Mouse (Mus musculus) forebrain, embryonic 16.5 days (tissue): ENCODE measurements at regions not wholly inside any gene's neighbourhood (a gene's known extent, or its start where the extent isn't known, plus 50 kb on each side); places are given as distances from the start of the nearest gene placed in this dataset.

Experiments used
- ATAC-seq: fragments of 200-750 bp; cut with Nextera tagmentation; 2 replicates; pipeline ENCODE4 v1.8.0; 2017; ENCODE audit warnings: mild to moderate bottlenecking, moderate library complexity
- H3K27ac ChIP-seq: fragments of 300-500 bp; sonication (generic); 2 replicates; pipeline ENCODE4 v1.5.1; 2014; ENCODE audit warnings: low read length, control low read depth
- H3K27me3 ChIP-seq: fragments of 300-500 bp; sonication (generic); replicated peaks from 2 replicates; pipeline ENCODE4 v1.6.1; 2014; ENCODE audit warnings: low read length; ENCODE audit not compliant: control insufficient read depth, insufficient read depth
- H3K36me3 ChIP-seq: fragments of 300-500 bp; sonication (generic); 2 replicates; pipeline ENCODE4 v1.6.1; 2014; ENCODE audit not compliant: control insufficient read depth, insufficient read depth
- H3K4me1 ChIP-seq: fragments of 300-500 bp; sonication (generic); replicated peaks from 2 replicates; pipeline ENCODE4 v1.6.1; 2014; ENCODE audit warnings: low read length; ENCODE audit not compliant: control insufficient read depth, insufficient read depth
- H3K4me2 ChIP-seq: fragments of 300-500 bp; sonication (generic); 2 replicates; pipeline ENCODE4 v1.6.1; 2014; ENCODE audit warnings: mild to moderate bottlenecking, low read length, control low read depth
- H3K4me3 ChIP-seq: fragments of 300-500 bp; sonication (generic); replicated peaks from 2 replicates; pipeline ENCODE4 v1.5.1; 2014; ENCODE audit warnings: mild to moderate bottlenecking, low read length, control low read depth
- H3K9ac ChIP-seq: fragments of 300-500 bp; sonication (generic); replicated peaks from 2 replicates; pipeline ENCODE4 v1.6.1; 2014; ENCODE audit warnings: low read depth, low read length, control low read depth
- H3K9me3 ChIP-seq: fragments of 300-500 bp; sonication (generic); 2 replicates; pipeline ENCODE4 v1.6.1; 2016; ENCODE audit warnings: low read length; ENCODE audit not compliant: control insufficient read depth
- WGBS: fragments of 180-500 bp; shearing (Covaris S2); extraction: QIAGEN DNeasy Blood & Tissue Kit; methylation state at CpG from one replicate; pipeline ENCODE4 v1.1.7; 2014; 5-methylcytosine and 5-hydroxymethylcytosine counted together

DNA sequence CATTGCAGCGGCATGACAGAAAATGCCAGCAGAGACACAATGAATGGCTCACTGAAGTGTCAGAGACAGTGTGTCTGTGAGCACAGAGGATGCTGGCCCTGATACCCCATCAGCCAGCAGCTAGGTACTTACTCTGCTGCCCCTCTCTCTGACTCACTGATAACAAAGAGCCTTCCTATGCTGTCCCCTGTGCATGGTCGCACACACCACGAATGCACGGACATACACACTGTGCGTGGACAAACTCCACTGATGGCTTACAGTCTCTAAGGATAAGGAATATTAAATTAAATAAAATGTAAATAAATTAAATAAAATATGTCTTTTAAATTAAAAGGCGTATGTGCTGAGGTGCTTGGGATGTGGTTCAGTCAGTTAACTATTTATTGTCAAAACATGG is 438.2 kb downstream of the Rwdd3 start:
- WGBS: 91% methylated on average over 6 of the region's 6 CpGs
- ATAC-seq: no peak
- H3K36me3 ChIP-seq: no peaks in the 10 kb centered on the region
- H3K9ac ChIP-seq: no peak overlapping the region
- H3K4me2 ChIP-seq: no peak overlapping the region
- H3K4me1 ChIP-seq: peaks cover 18% of the 10 kb centered on the region
- H3K27me3 ChIP-seq: no peaks in the 10 kb centered on the region
- no peak overlapping the region for H3K4me3 ChIP-seq
- H3K27ac ChIP-seq: no peak overlapping the region
- no peaks in the 10 kb centered on the region for H3K9me3 ChIP-seq

DNA sequence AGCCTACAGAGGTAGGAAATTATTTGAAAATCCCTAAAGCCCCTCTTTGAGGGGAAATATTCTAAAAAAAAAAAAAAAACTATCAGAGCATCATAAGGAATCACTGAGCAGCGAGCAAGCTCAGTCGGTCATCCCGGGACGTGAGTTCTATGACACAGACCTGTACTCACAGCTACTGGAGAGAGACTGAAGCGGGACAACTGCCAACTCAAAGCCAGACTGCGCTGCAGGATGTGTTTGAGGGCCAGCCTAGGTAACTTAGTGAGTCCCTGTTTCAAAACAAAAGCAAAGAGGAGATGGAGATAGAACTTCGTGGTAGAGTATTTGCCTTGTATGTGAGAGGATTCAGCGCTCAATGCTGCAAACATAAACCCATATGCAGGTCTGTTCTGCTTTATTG is 439.1 kb downstream of the Rwdd3 start:
- Histone ChIP-seq H3K4me2 (no peak overlapping the region), H3K36me3 (no peaks in the 10 kb centered on the region), H3K4me3 (no peak overlapping the region), H3K27me3 (no peaks in the 10 kb centered on the region), H3K9me3 (no peaks in the 10 kb centered on the region), H3K9ac (no peak overlapping the region), H3K27ac (no peak overlapping the region), H3K4me1 (peaks cover 18% of the 10 kb centered on the region)
- ATAC-seq: no peak
- WGBS: 95% methylated on average over 8 of the region's 8 CpGs

DNA sequence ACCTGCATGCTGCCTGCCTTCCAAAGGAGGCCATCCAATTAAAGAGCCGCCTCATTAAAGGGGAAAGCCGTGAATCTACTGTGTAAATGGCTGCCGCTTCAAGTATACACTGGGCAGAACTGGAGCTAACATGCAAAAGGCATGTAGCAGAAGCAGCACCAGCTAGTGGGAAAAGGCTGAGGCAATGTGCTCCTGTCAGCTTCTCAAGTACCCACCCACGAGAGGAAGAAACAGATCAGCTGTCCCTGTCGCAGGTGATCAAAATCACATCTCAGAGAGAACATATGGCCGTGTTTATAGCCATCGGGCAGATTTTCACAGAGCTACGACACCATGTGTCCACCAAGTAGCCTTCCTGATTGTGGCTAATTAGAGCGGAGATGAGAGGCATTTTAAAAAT is 440.2 kb downstream of the Rwdd3 start:
- Histone ChIP-seq H3K4me1 (peaks cover 18% of the 10 kb centered on the region), H3K27ac (peak overlapping the region; percentile 39), H3K9ac (no peak overlapping the region), H3K4me3 (no peak overlapping the region), H3K27me3 (no peaks in the 10 kb centered on the region), H3K4me2 (no peak overlapping the region), H3K36me3 (no peaks in the 10 kb centered on the region), H3K9me3 (no peaks in the 10 kb centered on the region)
- 46% methylated on average over 9 of the region's 9 CpGs for WGBS
- ATAC-seq: peak; percentile 54

DNA sequence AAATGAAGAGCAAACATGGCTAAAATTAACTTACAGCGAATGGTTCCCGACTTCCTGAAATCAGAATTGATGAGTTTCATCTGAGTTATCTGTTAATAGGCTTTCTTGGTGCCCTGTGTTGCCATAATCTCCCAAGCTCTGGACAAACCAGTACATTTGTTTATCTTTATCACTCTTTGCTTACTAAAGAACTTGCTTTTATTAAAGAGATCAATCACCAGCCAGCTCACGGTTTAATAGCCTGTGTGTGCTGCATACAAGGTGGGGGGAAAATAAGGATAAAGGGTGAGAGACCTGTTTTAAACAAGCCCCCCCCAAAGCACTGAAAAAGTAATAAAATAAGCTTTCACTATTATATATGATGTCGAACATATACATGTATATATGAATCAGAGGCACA is 441.3 kb downstream of the Rwdd3 start:
- peaks cover 18% of the 10 kb centered on the region for H3K4me1 ChIP-seq
- no peak for ATAC-seq
- no peak overlapping the region; the same call in 1 of the 2 replicates for H3K4me2 ChIP-seq
- peak overlapping the region; percentile 80 for H3K27ac ChIP-seq
- H3K36me3 ChIP-seq: no peaks in the 10 kb centered on the region
- H3K4me3 ChIP-seq: no peak overlapping the region
- no peaks in the 10 kb centered on the region for H3K27me3 ChIP-seq
- WGBS: 72% methylated on average over 4 of the region's 4 CpGs
- no peak overlapping the region; the same call in 1 of the 2 replicates for H3K9ac ChIP-seq
- H3K9me3 ChIP-seq: no peaks in the 10 kb centered on the region

DNA sequence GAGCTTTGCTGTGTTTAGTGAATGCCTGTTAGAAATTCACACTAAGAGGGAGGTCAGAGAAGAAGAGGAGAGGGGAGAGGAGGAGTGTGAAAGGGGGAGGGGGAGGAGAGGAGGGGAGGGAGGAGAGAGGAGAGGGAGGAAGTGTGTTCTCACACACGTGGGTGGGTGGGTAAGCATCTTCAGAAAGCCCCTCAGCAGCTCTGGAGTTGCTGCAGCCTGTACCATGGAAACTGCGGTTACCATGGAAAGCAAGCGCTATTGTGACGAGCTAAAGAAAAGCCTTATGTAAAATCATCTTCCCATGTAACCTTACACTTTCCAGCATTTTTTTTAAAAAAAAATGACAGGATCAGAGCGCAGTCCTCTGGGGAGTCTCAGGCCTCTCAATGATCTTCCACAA is 441.8 kb downstream of the Rwdd3 start:
- H3K9me3 ChIP-seq: no peaks in the 10 kb centered on the region
- peak overlapping the region; percentile 80 for H3K27ac ChIP-seq
- H3K4me2 ChIP-seq: no peak overlapping the region; the same call in 1 of the 2 replicates
- H3K9ac ChIP-seq: peak overlapping the region; percentile 3; the same call in 1 of the 2 replicates
- peak; percentile 92 for ATAC-seq
- no peaks in the 10 kb centered on the region for H3K27me3 ChIP-seq
- 22% methylated on average over 5 of the region's 5 CpGs for WGBS
- no peaks in the 10 kb centered on the region for H3K36me3 ChIP-seq
- peaks cover 18% of the 10 kb centered on the region for H3K4me1 ChIP-seq
- no peak overlapping the region for H3K4me3 ChIP-seq

DNA sequence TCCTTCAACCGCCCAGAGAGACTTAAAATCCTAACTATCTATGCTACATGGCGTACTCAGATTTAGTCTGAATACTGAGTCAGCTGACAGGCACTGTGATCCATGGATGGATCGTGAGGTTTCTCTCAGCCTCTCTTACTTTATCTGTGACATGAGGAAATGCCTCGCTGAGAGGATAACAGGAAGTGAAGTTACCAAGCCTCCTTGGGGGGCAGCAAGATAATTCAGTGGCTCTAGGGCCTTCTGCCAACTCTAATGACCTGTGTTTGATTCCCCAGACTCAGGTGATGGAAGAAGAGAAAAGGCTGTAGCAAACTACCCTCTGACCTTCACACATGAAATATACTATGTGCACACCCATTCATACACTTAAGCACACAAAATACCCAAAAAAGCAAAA is 486.3 kb downstream of the Rwdd3 start:
- Histone ChIP-seq H3K36me3 (no peaks in the 10 kb centered on the region), H3K4me3 (no peak overlapping the region), H3K27ac (no peak overlapping the region), H3K27me3 (no peaks in the 10 kb centered on the region), H3K4me2 (no peak overlapping the region), H3K4me1 (no peaks in the 10 kb centered on the region), H3K9me3 (no peaks in the 10 kb centered on the region), H3K9ac (no peak overlapping the region)
- 83% methylated on average over 4 of the region's 4 CpGs for WGBS
- no peak for ATAC-seq

DNA sequence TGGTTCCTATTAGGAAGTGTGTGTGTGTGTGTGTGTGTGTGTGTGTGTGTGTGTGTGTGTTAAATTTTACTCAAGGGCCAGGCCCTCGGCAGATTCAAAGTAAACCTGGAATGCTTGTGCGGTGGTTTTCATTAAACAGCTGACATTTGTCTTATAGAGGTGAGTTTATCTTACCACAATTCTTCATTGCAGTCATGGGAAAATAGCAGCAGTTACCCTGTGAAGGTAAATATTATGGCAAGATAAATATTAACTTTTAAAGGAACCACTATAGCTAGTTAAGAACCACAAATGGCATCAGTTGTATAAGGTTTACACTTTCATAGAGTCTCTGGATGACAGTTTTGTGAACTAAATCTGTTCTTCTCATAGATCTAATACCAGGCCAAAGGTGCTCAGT is 495.6 kb downstream of the Rwdd3 start:
- no peaks in the 10 kb centered on the region for H3K4me1 ChIP-seq
- 93% methylated on average over 2 of the region's 2 CpGs for WGBS
- no peaks in the 10 kb centered on the region for H3K27me3 ChIP-seq
- no peaks in the 10 kb centered on the region for H3K9me3 ChIP-seq
- H3K9ac ChIP-seq: no peak overlapping the region
- H3K4me2 ChIP-seq: no peak overlapping the region
- no peak overlapping the region for H3K27ac ChIP-seq
- H3K36me3 ChIP-seq: no peaks in the 10 kb centered on the region
- H3K4me3 ChIP-seq: no peak overlapping the region
- ATAC-seq: no peak

DNA sequence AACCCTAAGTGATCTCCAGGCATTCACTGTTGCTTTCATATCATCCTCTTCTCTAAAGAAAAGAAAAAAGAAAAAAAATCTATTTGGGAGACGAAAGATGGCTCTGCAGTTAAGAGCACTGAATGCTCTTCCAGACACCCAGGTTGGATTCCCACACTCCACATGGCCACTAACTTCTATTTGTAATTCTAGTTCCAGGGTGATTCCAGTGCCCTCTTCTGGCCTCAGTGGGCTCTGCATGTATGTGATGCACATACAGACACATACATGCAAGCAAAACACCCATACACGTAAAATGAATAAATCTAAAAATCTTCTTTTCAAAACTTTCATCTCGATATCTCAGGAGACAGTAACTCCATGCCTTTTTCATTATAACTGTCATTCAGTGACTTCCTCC is 502.8 kb downstream of the Rwdd3 start:
- no peak for ATAC-seq
- WGBS: 90% methylated on average over 3 of the region's 3 CpGs
- H3K4me2 ChIP-seq: no peak overlapping the region
- H3K9ac ChIP-seq: no peak overlapping the region
- H3K4me3 ChIP-seq: no peak overlapping the region
- no peak overlapping the region for H3K27ac ChIP-seq
- no peaks in the 10 kb centered on the region for H3K27me3 ChIP-seq
- no peaks in the 10 kb centered on the region for H3K36me3 ChIP-seq
- H3K4me1 ChIP-seq: no peaks in the 10 kb centered on the region
- no peaks in the 10 kb centered on the region for H3K9me3 ChIP-seq

DNA sequence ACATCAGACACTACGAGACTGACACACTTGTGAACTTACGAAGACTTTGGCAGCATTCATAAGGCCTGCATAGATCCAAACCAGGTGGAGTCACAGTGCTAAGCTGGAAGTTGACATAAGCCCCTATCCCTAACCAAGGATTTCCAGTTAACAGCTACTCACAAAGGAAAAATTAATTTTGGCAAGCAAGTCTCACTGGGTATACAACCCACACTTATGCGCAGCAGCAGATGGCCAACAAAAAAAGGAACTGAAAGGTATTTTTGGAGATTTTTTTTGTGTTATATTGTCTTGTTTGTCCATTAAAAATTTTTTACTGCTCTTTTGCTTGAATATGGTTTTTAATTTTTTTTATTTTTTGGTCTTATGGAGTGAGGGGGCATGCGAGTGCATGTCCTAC is 509.0 kb downstream of the Rwdd3 start:
- no peak for ATAC-seq
- no peaks in the 10 kb centered on the region for H3K36me3 ChIP-seq
- H3K4me2 ChIP-seq: no peak overlapping the region
- no peak overlapping the region for H3K4me3 ChIP-seq
- H3K27ac ChIP-seq: no peak overlapping the region
- H3K9ac ChIP-seq: no peak overlapping the region
- H3K4me1 ChIP-seq: no peaks in the 10 kb centered on the region
- no peaks in the 10 kb centered on the region for H3K27me3 ChIP-seq
- 89% methylated on average over 4 of the region's 4 CpGs for WGBS
- no peaks in the 10 kb centered on the region for H3K9me3 ChIP-seq

DNA sequence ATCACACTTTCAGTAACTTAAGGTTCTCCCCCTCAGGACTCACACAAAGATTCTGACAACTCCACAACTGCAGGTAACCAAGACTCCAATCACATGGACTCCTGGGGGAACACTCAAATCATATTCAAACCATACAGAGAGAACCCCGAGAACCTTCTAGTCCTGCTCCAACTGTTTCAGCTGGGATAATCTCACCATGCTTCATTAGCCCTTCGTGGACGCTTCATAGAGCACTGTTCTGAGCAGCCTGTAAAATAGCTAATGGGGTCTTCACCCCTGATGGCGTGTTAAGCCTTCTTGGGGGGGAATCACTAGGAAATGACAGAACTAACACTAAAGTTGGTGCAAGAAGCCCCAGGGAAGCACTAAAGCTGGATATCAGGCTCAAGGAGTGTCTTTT is 510.7 kb downstream of the Rwdd3 start:
- Histone ChIP-seq H3K27me3 (no peaks in the 10 kb centered on the region), H3K4me1 (no peaks in the 10 kb centered on the region), H3K9ac (no peak overlapping the region), H3K4me2 (no peak overlapping the region), H3K4me3 (no peak overlapping the region), H3K36me3 (no peaks in the 10 kb centered on the region), H3K27ac (no peak overlapping the region), H3K9me3 (no peaks in the 10 kb centered on the region)
- WGBS: 70% methylated on average over 4 of the region's 4 CpGs
- ATAC-seq: no peak
